Comparison of ENCODE assay signal across 9 mouse cellular contexts in genomic region chr1:67061456-67062085, GRCm38 (mm10). TPM values are rescaled to one million over a fixed set of nuclear protein-coding genes. Genes with fewer than 3 reads are reported as not detected.
DNase-seq lines count a peak whose midpoint lies in the region; ATAC-seq and TF ChIP-seq lines count a peak whose summit lies in the region.
"Had no signal": no experiment of that assay in that cellular context is flagged by ENCODE, and none has a peak within 500 bp of the region (broad histone marks: within the 10 kb centered on the region; RNA-seq: fewer than 3 reads in every experiment).

No protein-coding gene starts in this region.

- H3K9me3 ChIP-seq in E14TG2a.4 (ENCODE audit: low read length): no peaks in the 10 kb centered on the region
- no peaks in the 10 kb centered on the region for H3K9me3 ChIP-seq in embryonic facial prominence, embryonic 10.5 days
- H3K9me3 ChIP-seq: limb, embryonic 15.5 days had no signal

- peak; percentile 75 for DNase-seq in adrenal gland, postnatal 14 days
- DNase-seq in embryonic facial prominence, embryonic 10.5 days (ENCODE audit: low spot score): peak; percentile 67
- DNase-seq in heart, postnatal 10 days: peak; percentile 63 to 78
- DNase-seq in layer of hippocampus, adult 18-20 months (ENCODE audit: low spot score in 2 of 2): peak; percentile 42 to 74
- DNase-seq in lung, adult 2 months: peak; percentile 54
- peak; percentile 55 for DNase-seq in thymus, postnatal 25 days

- WGBS in embryonic facial prominence, embryonic 10.5 days: 11% methylated on average over 7 of the region's 7 CpGs
- WGBS in lung, adult 2 months: 5% methylated on average over 7 of the region's 7 CpGs

- H3K4me3 ChIP-seq in E14TG2a.4 (replicated peaks; ENCODE audit: low read length): no peak overlapping the region
- H3K4me3 ChIP-seq in embryonic facial prominence, embryonic 10.5 days: no peak overlapping the region
- no peak overlapping the region for H3K4me3 ChIP-seq in lung, adult 2 months (replicated peaks; ENCODE audit: extremely low read depth, low read depth, low read length)
- H3K4me3 ChIP-seq: limb, embryonic 15.5 days had no signal

- no peaks in the 10 kb centered on the region for H3K4me1 ChIP-seq in E14TG2a.4 (replicated peaks; ENCODE audit: low read depth, low read length)
- H3K4me1 ChIP-seq in embryonic facial prominence, embryonic 10.5 days: no peaks in the 10 kb centered on the region
- no peaks in the 10 kb centered on the region for H3K4me1 ChIP-seq in lung, adult 2 months (ENCODE audit: control insufficient read depth, insufficient read depth, low read length)
- H3K4me1 ChIP-seq: limb, embryonic 15.5 days had no signal

- TF ChIP-seq POLR2A in lung, adult 2 months (IDR thresholded peaks at IDR 0.05; ENCODE audit: borderline replicate concordance, extremely low read depth, low read depth, low read length): no peak

- intact Hi-C loops in heart, postnatal 10 days (cut with DNase I): no loop called here

- H3K27ac ChIP-seq in embryonic facial prominence, embryonic 10.5 days (replicated peaks): no peak overlapping the region
- H3K27ac ChIP-seq: limb, embryonic 15.5 days had no signal

- ATAC-seq in neutrophil, adult 5-6 weeks (ENCODE audit: extremely low read depth, insufficient number of reproducible peaks, low FRiP score, poor library complexity, severe bottlenecking): peak; percentile 73

- peaks cover 8% of the 10 kb centered on the region for H3K27me3 ChIP-seq in E14TG2a.4 (ENCODE audit: insufficient read depth, low read length)
- no peaks in the 10 kb centered on the region for H3K27me3 ChIP-seq in embryonic facial prominence, embryonic 10.5 days (replicated peaks; ENCODE audit: low read depth, poor library complexity, severe bottlenecking)
- H3K27me3 ChIP-seq: limb, embryonic 15.5 days had no signal

- no peaks in the 10 kb centered on the region for H3K36me3 ChIP-seq in E14TG2a.4 (ENCODE audit: insufficient read depth, low read length)
- H3K36me3 ChIP-seq in embryonic facial prominence, embryonic 10.5 days (replicated peaks): no peaks in the 10 kb centered on the region
- H3K36me3 ChIP-seq: limb, embryonic 15.5 days had no signal

- peak; percentile 90 for TF ChIP-seq CTCF in E14TG2a.4 (conservative IDR thresholded peaks at IDR 0.05; ENCODE audit: low read length)
- TF ChIP-seq CTCF in lung, adult 2 months (IDR thresholded peaks at IDR 0.05; ENCODE audit: insufficient read depth, low read length): peak; percentile 88

RNA-seq across cellular contexts. Expression of gene Lancl1, which starts 22.9 kb away (rescaled TPM):
- 43.2 and 45.7 TPM in 2 replicates for total RNA-seq in adrenal gland, postnatal 14 days (2021)
- polyA plus RNA-seq in embryonic facial prominence, embryonic 10.5 days (2016; fragmentation: Nextera tagmentation; extraction: Ambion mirVana): 70.7 and 79.7 TPM in 2 replicates
- total RNA-seq in heart, postnatal 10 days (2021): 10 to 100 TPM; 35.9 to 42.4 TPM
- 100 to 1,000 TPM; 202 to 223 TPM for total RNA-seq in layer of hippocampus, adult 18-20 months (2021)
- polyA plus RNA-seq in lung, adult 2 months (2012; rRNA removed): 51.3 and 62.0 TPM in 2 replicates
- total RNA-seq in neutrophil, adult 5-6 weeks (2017): 17.7 and 21.5 TPM in 2 replicates
